Mouse (Mus musculus): ENCODE data around the gene Fam187a. TPM values are rescaled to one million over a fixed set of nuclear protein-coding genes. Genes with fewer than 3 reads are reported as not detected.

Gene Fam187a
- not detected in 2 replicates for polyA plus RNA-seq (2012; ENCODE audit: insufficient read depth, insufficient read length, missing spikeins)

- Histone ChIP-seq H3K4me1 (ENCODE audit: control insufficient read depth, insufficient read depth, insufficient read length, low read length) (0 out of 2 replicates have a peak, but pooled peaks cover 2% of the 10 kb centered on the region), H3K27ac (replicated peaks; ENCODE audit: low read depth, low read length) (no peak within 1 kb of the TSS), H3K4me3 (ENCODE audit: insufficient read depth, low read depth, low read length) (no peak within 1 kb of the TSS)
Observed at GRCm38 (mm10) chr11:102884616-102885219, at the start of gene Fam187a. TSS of gene Fam187a (plus strand) at chr11:102885169.

GRCm38 (mm10) chr11:102835549-102835948 is 49.4 kb upstream of the Fam187a start, which contains the start of gene Higd1b:
TSS of gene Higd1b (plus strand) at chr11:102835849.
- peak within 1 kb of the TSS; percentile 33 for H3K4me3 ChIP-seq (ENCODE audit: insufficient read depth, low read depth, low read length)
- H3K4me1 ChIP-seq (ENCODE audit: control insufficient read depth, insufficient read depth, insufficient read length, low read length): no peaks in the 10 kb centered on the region
- H3K27ac ChIP-seq (replicated peaks; ENCODE audit: low read depth, low read length): peak within 1 kb of the TSS; percentile 84

- H3K27ac ChIP-seq (replicated peaks; ENCODE audit: low read depth, low read length): peak overlapping the region; percentile 84
- H3K4me1 ChIP-seq (ENCODE audit: control insufficient read depth, insufficient read depth, insufficient read length, low read length): no peaks in the 10 kb centered on the region
- peak overlapping the region; percentile 33 for H3K4me3 ChIP-seq (ENCODE audit: insufficient read depth, low read depth, low read length)
Observed at GRCm38 (mm10) chr11:102836146-102836545, 48.8 kb upstream of the Fam187a start.

GRCm38 (mm10) chr11:102837385-102837784 is 47.6 kb upstream of the Fam187a start:
- peak overlapping the region; percentile 33 for H3K4me3 ChIP-seq (ENCODE audit: insufficient read depth, low read depth, low read length)
- peak overlapping the region; percentile 78 for H3K27ac ChIP-seq (replicated peaks; ENCODE audit: low read depth, low read length)
- no peaks in the 10 kb centered on the region for H3K4me1 ChIP-seq (ENCODE audit: control insufficient read depth, insufficient read depth, insufficient read length, low read length)

- Histone ChIP-seq H3K4me3 (ENCODE audit: insufficient read depth, low read depth, low read length) (no peak overlapping the region), H3K4me1 (ENCODE audit: control insufficient read depth, insufficient read depth, insufficient read length, low read length) (no peaks in the 10 kb centered on the region), H3K27ac (replicated peaks; ENCODE audit: low read depth, low read length) (peak overlapping the region; percentile 78)
Observed at GRCm38 (mm10) chr11:102838126-102838525, 46.8 kb upstream of the Fam187a start.

GRCm38 (mm10) chr11:102838616-102839150 is 46.3 kb upstream of the Fam187a start:
- Histone ChIP-seq H3K4me3 (ENCODE audit: insufficient read depth, low read depth, low read length) (no peak overlapping the region), H3K27ac (replicated peaks; ENCODE audit: low read depth, low read length) (peak overlapping the region; percentile 25), H3K4me1 (ENCODE audit: control insufficient read depth, insufficient read depth, insufficient read length, low read length) (no peaks in the 10 kb centered on the region)

GRCm38 (mm10) chr11:102845926-102846325 is 39.0 kb upstream of the Fam187a start:
- no peaks in the 10 kb centered on the region for H3K4me1 ChIP-seq (ENCODE audit: control insufficient read depth, insufficient read depth, insufficient read length, low read length)
- no peak overlapping the region for H3K27ac ChIP-seq (replicated peaks; ENCODE audit: low read depth, low read length)
- H3K4me3 ChIP-seq (ENCODE audit: insufficient read depth, low read depth, low read length): no peak overlapping the region

GRCm38 (mm10) chr11:102851883-102852282 is 33.1 kb upstream of the Fam187a start:
- Histone ChIP-seq H3K27ac (replicated peaks; ENCODE audit: low read depth, low read length) (no peak overlapping the region), H3K4me1 (ENCODE audit: control insufficient read depth, insufficient read depth, insufficient read length, low read length) (no peaks in the 10 kb centered on the region), H3K4me3 (ENCODE audit: insufficient read depth, low read depth, low read length) (no peak overlapping the region)

- Histone ChIP-seq H3K4me1 (ENCODE audit: control insufficient read depth, insufficient read depth, insufficient read length, low read length) (no peaks in the 10 kb centered on the region), H3K4me3 (ENCODE audit: insufficient read depth, low read depth, low read length) (no peak overlapping the region), H3K27ac (replicated peaks; ENCODE audit: low read depth, low read length) (no peak overlapping the region)
Observed at GRCm38 (mm10) chr11:102853760-102854159, 31.2 kb upstream of the Fam187a start.

GRCm38 (mm10) chr11:102855941-102856340 is 29.0 kb upstream of the Fam187a start:
- no peak overlapping the region for H3K4me3 ChIP-seq (ENCODE audit: insufficient read depth, low read depth, low read length)
- H3K4me1 ChIP-seq (ENCODE audit: control insufficient read depth, insufficient read depth, insufficient read length, low read length): no peaks in the 10 kb centered on the region
- H3K27ac ChIP-seq (replicated peaks; ENCODE audit: low read depth, low read length): no peak overlapping the region

GRCm38 (mm10) chr11:102858951-102859350 is 26.0 kb upstream of the Fam187a start:
- Histone ChIP-seq H3K27ac (replicated peaks; ENCODE audit: low read depth, low read length) (no peak overlapping the region), H3K4me3 (ENCODE audit: insufficient read depth, low read depth, low read length) (no peak overlapping the region), H3K4me1 (ENCODE audit: control insufficient read depth, insufficient read depth, insufficient read length, low read length) (no peaks in the 10 kb centered on the region)

- no peak overlapping the region for H3K27ac ChIP-seq (replicated peaks; ENCODE audit: low read depth, low read length)
- H3K4me3 ChIP-seq (ENCODE audit: insufficient read depth, low read depth, low read length): no peak overlapping the region
- no peaks in the 10 kb centered on the region for H3K4me1 ChIP-seq (ENCODE audit: control insufficient read depth, insufficient read depth, insufficient read length, low read length)
Observed at GRCm38 (mm10) chr11:102859933-102860332, 25.0 kb upstream of the Fam187a start.

- Histone ChIP-seq H3K4me1 (ENCODE audit: control insufficient read depth, insufficient read depth, insufficient read length, low read length) (no peaks in the 10 kb centered on the region), H3K4me3 (ENCODE audit: insufficient read depth, low read depth, low read length) (no peak overlapping the region), H3K27ac (replicated peaks; ENCODE audit: low read depth, low read length) (no peak overlapping the region)
Observed at GRCm38 (mm10) chr11:102864272-102864671, 20.7 kb upstream of the Fam187a start.

GRCm38 (mm10) chr11:102874801-102875334 is 10.1 kb upstream of the Fam187a start:
- Histone ChIP-seq H3K4me3 (ENCODE audit: insufficient read depth, low read depth, low read length) (no peak overlapping the region), H3K27ac (replicated peaks; ENCODE audit: low read depth, low read length) (no peak overlapping the region), H3K4me1 (ENCODE audit: control insufficient read depth, insufficient read depth, insufficient read length, low read length) (no peaks in the 10 kb centered on the region)

- H3K4me1 ChIP-seq (ENCODE audit: control insufficient read depth, insufficient read depth, insufficient read length, low read length): 0 out of 2 replicates have a peak, but pooled peaks cover 2% of the 10 kb centered on the region
Observed at GRCm38 (mm10) chr11:102879558-102879957, 5.4 kb upstream of the Fam187a start.

More at GRCm38 (mm10) chr11:102879558-102879957, 5.4 kb upstream of the Fam187a start:
- H3K4me3 ChIP-seq (ENCODE audit: insufficient read depth, low read depth, low read length): no peak overlapping the region
- H3K27ac ChIP-seq (replicated peaks; ENCODE audit: low read depth, low read length): no peak overlapping the region
